In genomic region chr4:154010907-154011645, GRCm38 (mm10) we compare ENCODE assay signal across 8 mouse cellular contexts. TPM values are rescaled to one million over a fixed set of nuclear protein-coding genes. Genes with fewer than 3 reads are reported as not detected.
DNase-seq lines count a peak whose midpoint lies in the region; ATAC-seq and TF ChIP-seq lines count a peak whose summit lies in the region.
"Had no signal": no experiment of that assay in that cellular context is flagged by ENCODE, and none has a peak within 500 bp of the region (broad histone marks: within the 10 kb centered on the region; RNA-seq: fewer than 3 reads in every experiment).

No protein-coding gene starts in this region.

- H3K27ac ChIP-seq in testis, adult 2 months (ENCODE audit: control insufficient read depth, insufficient read depth, low read depth, low read length): peak overlapping the region; percentile 30
- H3K27ac ChIP-seq in forebrain, embryonic 13.5 days: 0 out of 2 replicates have a peak overlapping the region, but pooled peaks have one; percentile 42
- H3K27ac ChIP-seq in liver, embryonic 12.5 days: peak overlapping the region; percentile 86
- H3K27ac ChIP-seq in stomach, postnatal 0 days (replicated peaks): peak overlapping the region; percentile 76

- H3K36me3 ChIP-seq in testis, adult 2 months (ENCODE audit: control insufficient read depth, insufficient read depth, low read length): no peaks in the 10 kb centered on the region; the same call in 1 of the 2 replicates
- H3K36me3 ChIP-seq in forebrain, embryonic 13.5 days (ENCODE audit: poor library complexity, severe bottlenecking): peaks cover 42% of the 10 kb centered on the region
- H3K36me3 ChIP-seq in liver, embryonic 12.5 days: peaks cover 44% of the 10 kb centered on the region
- peaks cover 9% of the 10 kb centered on the region for H3K36me3 ChIP-seq in stomach, postnatal 0 days (ENCODE audit: control insufficient read depth, insufficient read depth, low read length)

- WGBS in forebrain, embryonic 13.5 days: 30% methylated on average over 13 of the region's 13 CpGs
- WGBS in liver, embryonic 12.5 days (ENCODE audit: insufficient replicate concordance): 24% methylated on average over 13 of the region's 13 CpGs
- WGBS in stomach, postnatal 0 days: 27% methylated on average over 13 of the region's 13 CpGs

- no peaks in the 10 kb centered on the region for H3K27me3 ChIP-seq in testis, adult 2 months (ENCODE audit: control insufficient read depth, insufficient read depth, low read length)
- no peaks in the 10 kb centered on the region for H3K27me3 ChIP-seq in forebrain, embryonic 13.5 days
- H3K27me3 ChIP-seq in liver, embryonic 12.5 days (replicated peaks): no peaks in the 10 kb centered on the region
- H3K27me3 ChIP-seq in stomach, postnatal 0 days (ENCODE audit: control insufficient read depth, insufficient read depth, low read length): no peaks in the 10 kb centered on the region

- no peak for TF ChIP-seq EP300 in stomach, postnatal 0 days (optimal IDR thresholded peaks at IDR 0.05)

- no peak for DNase-seq in testis, postnatal 10 days (ENCODE audit: low spot score)
- no peak for DNase-seq in stomach, postnatal 0 days (ENCODE audit: low spot score)
- no peak for DNase-seq in adrenal gland, postnatal 10 days
- DNase-seq in thymus, postnatal 10 days (ENCODE audit: low spot score in 2 of 2): no peak

- TF ChIP-seq CTCF in testis, adult 2 months (IDR thresholded peaks at IDR 0.05; ENCODE audit: control insufficient read depth, insufficient read depth, insufficient replicate concordance, low read depth, low read length): no peak
- no peak for TF ChIP-seq CTCF in stomach, postnatal 0 days (IDR thresholded peaks at IDR 0.05; ENCODE audit: low read depth)

- H3K4me3 ChIP-seq in testis, adult 2 months (ENCODE audit: control insufficient read depth, low read depth, low read length): peak overlapping the region; percentile 98
- H3K4me3 ChIP-seq in forebrain, embryonic 13.5 days: peak overlapping the region; percentile 100
- H3K4me3 ChIP-seq in liver, embryonic 12.5 days: peak overlapping the region; percentile 100
- H3K4me3 ChIP-seq in stomach, postnatal 0 days (ENCODE audit: low read depth, low read length): peak overlapping the region; percentile 99

- H3K9ac ChIP-seq in forebrain, embryonic 13.5 days: peak overlapping the region; percentile 97
- H3K9ac ChIP-seq in liver, embryonic 12.5 days: peak overlapping the region; percentile 94
- peak overlapping the region; percentile 96 for H3K9ac ChIP-seq in stomach, postnatal 0 days (ENCODE audit: low read length)

- ATAC-seq in forebrain, embryonic 13.5 days: no peak; the same call in 1 of the 2 replicates
- peak; percentile 65 for ATAC-seq in liver, embryonic 12.5 days
- peak; percentile 48; the same call in 1 of the 2 replicates for ATAC-seq in stomach, postnatal 0 days (ENCODE audit: low FRiP score, low TSS enrichment)

- no peaks in the 10 kb centered on the region for H3K9me3 ChIP-seq in forebrain, embryonic 13.5 days (replicated peaks)
- no peaks in the 10 kb centered on the region for H3K9me3 ChIP-seq in liver, embryonic 12.5 days (replicated peaks)
- no peaks in the 10 kb centered on the region for H3K9me3 ChIP-seq in stomach, postnatal 0 days (ENCODE audit: control insufficient read depth, low read length)

- TF ChIP-seq POLR2A in testis, adult 2 months (IDR thresholded peaks at IDR 0.05; ENCODE audit: control insufficient read depth, low read depth, low read length): no peak

- peak overlapping the region; percentile 100 for H3K4me2 ChIP-seq in forebrain, embryonic 13.5 days
- peak overlapping the region; percentile 94 for H3K4me2 ChIP-seq in liver, embryonic 12.5 days
- peak overlapping the region; percentile 96 for H3K4me2 ChIP-seq in stomach, postnatal 0 days (replicated peaks; ENCODE audit: low read depth)

- H3K4me1 ChIP-seq in testis, adult 2 months (ENCODE audit: control insufficient read depth, insufficient read depth, low read length): peaks cover 8% of the 10 kb centered on the region
- H3K4me1 ChIP-seq in forebrain, embryonic 13.5 days: peaks cover 26% of the 10 kb centered on the region
- H3K4me1 ChIP-seq in liver, embryonic 12.5 days: peaks cover 41% of the 10 kb centered on the region
- peaks cover 5% of the 10 kb centered on the region; the same call in 1 of the 2 replicates for H3K4me1 ChIP-seq in stomach, postnatal 0 days (replicated peaks; ENCODE audit: control insufficient read depth, insufficient read depth)

RNA-seq across cellular contexts. Expression of gene Lrrc47, which starts 0.5 kb away (rescaled TPM):
- polyA plus RNA-seq in testis, adult 2 months (2012; rRNA removed): 55.1 and 58.8 TPM in 2 replicates
- polyA plus RNA-seq in forebrain, embryonic 13.5 days (2015; fragmentation: Nextera tagmentation; extraction: Ambion mirVana): 20.3 and 20.9 TPM in 2 replicates
- 36.0 and 38.6 TPM in 2 replicates for polyA plus RNA-seq in liver, embryonic 12.5 days (2016; fragmentation: Nextera tagmentation; extraction: Ambion mirVana)
- polyA plus RNA-seq in stomach, postnatal 0 days (2015; fragmentation: Nextera tagmentation; extraction: Ambion mirVana): 10.6 and 12.5 TPM in 2 replicates
- 10 to 100 TPM; 40.7 to 43.3 TPM for total RNA-seq in adrenal gland, postnatal 10 days (2021)

RNA-seq across cellular contexts. Expression of gene Smim1, which starts 15.0 kb away (rescaled TPM):
- 39.8 and 41.1 TPM in 2 replicates for polyA plus RNA-seq in testis, adult 2 months (2012; rRNA removed)
- 2.2 TPM in 2 replicates for polyA plus RNA-seq in forebrain, embryonic 13.5 days (2015; fragmentation: Nextera tagmentation; extraction: Ambion mirVana)
- 440 and 457 TPM in 2 replicates for polyA plus RNA-seq in liver, embryonic 12.5 days (2016; fragmentation: Nextera tagmentation; extraction: Ambion mirVana)
- polyA plus RNA-seq in stomach, postnatal 0 days (2015; fragmentation: Nextera tagmentation; extraction: Ambion mirVana): 29.8 and 31.2 TPM in 2 replicates
- total RNA-seq in adrenal gland, postnatal 10 days (2021): 10 to 100 TPM; 28.6 to 32.6 TPM

RNA-seq across cellular contexts. Expression of gene Ccdc27, which starts 31.4 kb away (rescaled TPM):
- polyA plus RNA-seq in testis, adult 2 months (2012; rRNA removed): 51.5 and 55.2 TPM in 2 replicates
- polyA plus RNA-seq in forebrain, embryonic 13.5 days (2015; fragmentation: Nextera tagmentation; extraction: Ambion mirVana): not detected in 2 replicates
- polyA plus RNA-seq in liver, embryonic 12.5 days (2016; fragmentation: Nextera tagmentation; extraction: Ambion mirVana): 0.06 and 0.13 TPM in 2 replicates
- 0.07 TPM in 1 of 2 replicates, not detected in the other for polyA plus RNA-seq in stomach, postnatal 0 days (2015; fragmentation: Nextera tagmentation; extraction: Ambion mirVana)
- not detected for total RNA-seq in adrenal gland, postnatal 10 days (2021)
- total RNA-seq: gastrocnemius, postnatal 36 days had no signal

RNA-seq across cellular contexts. Expression of gene Cep104, which starts 36.1 kb away (rescaled TPM):
- polyA plus RNA-seq in testis, adult 2 months (2012; rRNA removed): 43.4 and 46.6 TPM in 2 replicates
- polyA plus RNA-seq in forebrain, embryonic 13.5 days (2015; fragmentation: Nextera tagmentation; extraction: Ambion mirVana): 19.9 and 20.4 TPM in 2 replicates
- polyA plus RNA-seq in liver, embryonic 12.5 days (2016; fragmentation: Nextera tagmentation; extraction: Ambion mirVana): 11.9 and 12.0 TPM in 2 replicates
- 4.6 and 4.9 TPM in 2 replicates for polyA plus RNA-seq in stomach, postnatal 0 days (2015; fragmentation: Nextera tagmentation; extraction: Ambion mirVana)
- total RNA-seq in adrenal gland, postnatal 10 days (2021): 10 to 100 TPM; 18.0 to 19.0 TPM

RNA-seq across cellular contexts. Expression of gene Dffb, which starts 36.1 kb away (rescaled TPM):
- polyA plus RNA-seq in testis, adult 2 months (2012; rRNA removed): 4.6 and 4.7 TPM in 2 replicates
- 12.4 and 12.7 TPM in 2 replicates for polyA plus RNA-seq in forebrain, embryonic 13.5 days (2015; fragmentation: Nextera tagmentation; extraction: Ambion mirVana)
- 11.6 and 12.4 TPM in 2 replicates for polyA plus RNA-seq in liver, embryonic 12.5 days (2016; fragmentation: Nextera tagmentation; extraction: Ambion mirVana)
- polyA plus RNA-seq in stomach, postnatal 0 days (2015; fragmentation: Nextera tagmentation; extraction: Ambion mirVana): 5.8 and 6.0 TPM in 2 replicates
- 1 to 10 TPM; 5.2 to 8.0 TPM for total RNA-seq in adrenal gland, postnatal 10 days (2021)

Comparison
In these comparisons a context has a peak if more than half of its experiments do, and no peak if none do; other contexts are left out.
1. H3K27ac ChIP-seq: peak in every context shown above with its lines; median percentile 86 in liver, embryonic 12.5 days; 76 in stomach, postnatal 0 days; 42 in forebrain, embryonic 13.5 days; 30 in testis, adult 2 months.
2. RNA of gene Smim1, which starts 15.0 kb away (polyA plus RNA-seq): 440 to 457 TPM in liver, embryonic 12.5 days; 39.8 to 41.1 TPM in testis, adult 2 months, 29.8 to 31.2 TPM in stomach, postnatal 0 days and 2.2 TPM in forebrain, embryonic 13.5 days; every median in the first group is over 10 times any median in the second.
3. RNA of gene Ccdc27, which starts 31.4 kb away (polyA plus RNA-seq): 51.5 to 55.2 TPM in testis, adult 2 months; 0.06 to 0.13 TPM in liver, embryonic 12.5 days, 0.07 TPM in stomach, postnatal 0 days and not detected in forebrain, embryonic 13.5 days; every median in the first group is over 10 times any median in the second.
4. Peak in every context shown above with its lines, with median percentiles within 50 percentile points of each other: H3K4me3 ChIP-seq, H3K4me2 ChIP-seq and H3K9ac ChIP-seq.